Mouse (Mus musculus): ENCODE data around the gene Gm20388. TPM values are rescaled to one million over a fixed set of nuclear protein-coding genes. Genes with fewer than 3 reads are reported as not detected.

The Gm20388 gene
- total RNA-seq, 2 experiments from 2014 or later, result 2.4 to 2.6 TPM

DNA sequence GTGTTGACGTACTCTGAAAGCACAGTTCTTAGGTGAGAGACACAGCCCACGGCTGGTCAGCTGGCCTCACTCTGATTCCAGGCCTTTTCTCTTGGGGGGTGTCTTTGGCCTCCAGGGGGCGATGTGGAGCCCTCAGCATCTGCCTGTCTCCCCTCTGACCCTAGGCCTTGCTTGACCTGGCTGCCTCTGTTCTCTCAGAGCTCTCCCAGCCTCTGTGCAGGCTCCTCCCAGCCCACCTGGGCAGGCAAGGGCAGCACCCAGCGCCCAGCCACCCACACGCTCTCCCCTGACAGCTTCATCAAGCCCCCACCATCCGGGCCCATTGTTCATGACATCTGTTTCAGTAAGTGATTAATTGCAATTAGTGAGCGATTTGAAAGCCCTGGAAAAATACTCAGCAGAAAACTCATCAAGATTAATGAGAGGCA is 494.0 kb downstream of the Gm20388 start:
- intact Hi-C loops (cut with DNase I), result no loop called here
- no peak for DNase-seq (ENCODE audit: extremely low spot score in 1 of 2, low spot score in 2 of 2)
- Histone ChIP-seq H3K27ac (no peak overlapping the region), H3K4me3 (no peak overlapping the region)
- peak; percentile 72 for TF ChIP-seq CTCF (IDR thresholded peaks at IDR 0.05)

GRCm38 (mm10) chr8:120406008-120406632 is 495.5 kb downstream of the Gm20388 start:
- no peak overlapping the region for H3K4me3 ChIP-seq
- intact Hi-C loops (cut with DNase I), result no loop called here
- TF ChIP-seq CTCF (IDR thresholded peaks at IDR 0.05), result no peak
- no peak for DNase-seq (ENCODE audit: extremely low spot score in 1 of 2, low spot score in 2 of 2)
- no peak overlapping the region for H3K27ac ChIP-seq

DNA sequence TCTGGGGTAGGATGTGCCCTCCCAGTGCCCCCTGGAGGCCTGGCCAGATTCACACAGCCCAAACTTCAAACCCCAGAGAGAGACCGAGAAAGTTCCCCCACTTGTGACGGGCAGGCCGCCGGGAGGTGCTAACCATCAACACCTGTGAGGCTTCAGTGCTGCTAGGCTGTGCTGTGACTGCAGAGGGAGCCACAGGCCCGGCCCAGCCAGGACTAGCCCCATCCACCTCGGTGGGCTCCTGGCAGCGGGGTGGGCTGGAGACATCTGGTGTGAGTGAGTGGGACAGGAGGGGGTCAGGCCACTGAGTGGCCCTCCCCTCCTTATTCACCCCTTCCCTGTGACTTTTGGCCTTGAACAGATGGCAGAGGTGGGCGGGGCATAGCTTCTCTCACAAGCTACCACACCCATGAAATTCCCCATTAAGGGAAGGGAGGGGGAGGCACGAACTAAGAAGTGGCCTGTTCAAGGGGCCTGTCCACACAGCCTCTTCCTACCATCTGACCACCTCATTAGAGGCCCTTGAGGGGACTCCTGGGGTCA is 497.1 kb downstream of the Gm20388 start:
- intact Hi-C loops (cut with DNase I), result no loop called here
- Histone ChIP-seq H3K4me3 (no peak overlapping the region), H3K27ac (no peak overlapping the region)
- peak; percentile 57 for TF ChIP-seq CTCF (IDR thresholded peaks at IDR 0.05)
- no peak for DNase-seq (ENCODE audit: extremely low spot score in 1 of 2, low spot score in 2 of 2)

- intact Hi-C loops (cut with DNase I), result no loop called here
- peak; percentile 2 for TF ChIP-seq CTCF (IDR thresholded peaks at IDR 0.05)
- DNase-seq (ENCODE audit: extremely low spot score in 1 of 2, low spot score in 2 of 2), result no peak
- no peak overlapping the region for H3K27ac ChIP-seq
- no peak overlapping the region for H3K4me3 ChIP-seq
Observed at GRCm38 (mm10) chr8:120408241-120409215, 497.9 kb downstream of the Gm20388 start.

GRCm38 (mm10) chr8:120409371-120410013 is 498.9 kb downstream of the Gm20388 start:
- Histone ChIP-seq H3K27ac (no peak overlapping the region), H3K4me3 (no peak overlapping the region)
- DNase-seq (ENCODE audit: extremely low spot score in 1 of 2, low spot score in 2 of 2), result no peak
- intact Hi-C loops (cut with DNase I), result no loop called here
- TF ChIP-seq CTCF (IDR thresholded peaks at IDR 0.05), result no peak

- no peak overlapping the region for H3K27ac ChIP-seq
- DNase-seq (ENCODE audit: extremely low spot score in 1 of 2, low spot score in 2 of 2), result no peak
- intact Hi-C loops (cut with DNase I), result no loop called here
- H3K4me3 ChIP-seq, result no peak overlapping the region
- no peak for TF ChIP-seq CTCF (IDR thresholded peaks at IDR 0.05)
Observed at GRCm38 (mm10) chr8:120411059-120411458, 500.4 kb downstream of the Gm20388 start.

DNA sequence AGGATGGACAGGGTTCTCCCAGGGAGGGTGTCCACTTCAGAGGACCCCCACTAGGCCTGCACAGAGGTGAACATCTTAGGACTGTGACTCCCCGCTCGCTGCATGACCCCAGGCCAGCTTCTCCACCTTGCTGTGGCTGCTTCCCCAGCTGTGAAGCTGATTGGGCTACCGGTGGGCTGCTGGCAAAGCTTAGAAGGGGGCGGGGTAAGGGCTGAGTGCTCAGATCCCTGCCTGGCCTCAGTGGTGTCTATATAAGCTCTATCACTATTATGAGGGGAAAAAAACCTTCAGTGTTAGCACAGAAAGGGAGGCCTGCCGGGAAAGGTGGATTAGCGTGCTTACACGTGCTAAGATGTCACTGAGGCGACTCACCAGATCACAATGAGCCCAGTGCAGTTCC is 501.2 kb downstream of the Gm20388 start:
- intact Hi-C loops (cut with DNase I), result no loop called here
- TF ChIP-seq CTCF (IDR thresholded peaks at IDR 0.05), result no peak
- H3K4me3 ChIP-seq, result no peak overlapping the region
- no peak overlapping the region for H3K27ac ChIP-seq
- DNase-seq (ENCODE audit: extremely low spot score in 1 of 2, low spot score in 2 of 2), result no peak

- Histone ChIP-seq H3K27ac (no peak overlapping the region), H3K4me3 (no peak overlapping the region)
- no peak for DNase-seq (ENCODE audit: extremely low spot score in 1 of 2, low spot score in 2 of 2)
- intact Hi-C loops (cut with DNase I), result no loop called here
- no peak for TF ChIP-seq CTCF (IDR thresholded peaks at IDR 0.05)
Observed at GRCm38 (mm10) chr8:120412357-120412756, 501.7 kb downstream of the Gm20388 start.

- intact Hi-C loops (cut with DNase I), result loop anchor here (1.0 kb wide), 1 partner anchor 30 kb away; no protein-coding TSS in a partner anchor
- no peak overlapping the region for H3K4me3 ChIP-seq
- TF ChIP-seq CTCF (IDR thresholded peaks at IDR 0.05), result no peak
- peak in 1 of 2 experiments; percentile 53 for DNase-seq (ENCODE audit: extremely low spot score in 1 of 2, low spot score in 2 of 2)
- H3K27ac ChIP-seq, result peak overlapping the region; percentile 74
Observed at GRCm38 (mm10) chr8:120412911-120413625, 502.4 kb downstream of the Gm20388 start.

DNA sequence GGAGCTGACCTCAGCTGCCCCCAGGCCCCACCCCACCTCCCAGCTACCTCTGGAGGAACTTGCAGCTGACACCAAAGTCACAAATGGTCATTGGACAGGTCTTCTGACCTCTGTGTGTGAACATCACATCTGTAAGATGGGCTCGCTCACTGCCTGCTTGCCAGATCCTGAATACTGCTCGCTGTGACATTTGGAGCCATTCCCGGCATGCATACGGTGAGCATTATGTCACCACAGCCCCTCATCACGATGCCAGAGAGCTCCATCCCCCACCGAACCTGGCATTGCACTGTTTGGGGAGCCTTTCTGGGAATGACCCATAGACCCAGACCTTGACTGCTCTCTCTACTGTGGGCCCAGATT is 503.0 kb downstream of the Gm20388 start:
- no peak for TF ChIP-seq CTCF (IDR thresholded peaks at IDR 0.05)
- no peak for DNase-seq (ENCODE audit: extremely low spot score in 1 of 2, low spot score in 2 of 2)
- no peak overlapping the region for H3K4me3 ChIP-seq
- intact Hi-C loops (cut with DNase I), result loop anchor here (1.0 kb wide), 1 partner anchor 30 kb away; no protein-coding TSS in a partner anchor
- peak overlapping the region; percentile 74 for H3K27ac ChIP-seq

- H3K27ac ChIP-seq, result peak overlapping the region; percentile 61
- intact Hi-C loops (cut with DNase I), result no loop called here
Observed at GRCm38 (mm10) chr8:120414216-120414615, 503.6 kb downstream of the Gm20388 start.

More at GRCm38 (mm10) chr8:120414216-120414615, 503.6 kb downstream of the Gm20388 start:
- no peak overlapping the region for H3K4me3 ChIP-seq
- no peak for TF ChIP-seq CTCF (IDR thresholded peaks at IDR 0.05)
- DNase-seq (ENCODE audit: extremely low spot score in 1 of 2, low spot score in 2 of 2), result no peak
